Mouse (Mus musculus) inflammation-experienced regulatory T-cells, adult 16 weeks (primary cell): ENCODE measurements around the gene Syce1l. TPM values are rescaled to one million over a fixed set of nuclear protein-coding genes. Genes with fewer than 3 reads are reported as not detected.

Experiments
- polyA plus RNA-seq: library from polyadenylated mRNA; unstranded; fragments of 100-300 nt; shearing (Covaris generic); gene quantifications from one replicate; pipeline ENCODE4 v1.2.1, GENCODE M21; 2017

Gene Syce1l
- not detected for polyA plus RNA-seq

GRCm38 (mm10) chr8:113642926-113643325, at the start of gene Syce1l:
Gene Syce1l, plus strand, starts transcription at chr8:113643213.

DNA sequence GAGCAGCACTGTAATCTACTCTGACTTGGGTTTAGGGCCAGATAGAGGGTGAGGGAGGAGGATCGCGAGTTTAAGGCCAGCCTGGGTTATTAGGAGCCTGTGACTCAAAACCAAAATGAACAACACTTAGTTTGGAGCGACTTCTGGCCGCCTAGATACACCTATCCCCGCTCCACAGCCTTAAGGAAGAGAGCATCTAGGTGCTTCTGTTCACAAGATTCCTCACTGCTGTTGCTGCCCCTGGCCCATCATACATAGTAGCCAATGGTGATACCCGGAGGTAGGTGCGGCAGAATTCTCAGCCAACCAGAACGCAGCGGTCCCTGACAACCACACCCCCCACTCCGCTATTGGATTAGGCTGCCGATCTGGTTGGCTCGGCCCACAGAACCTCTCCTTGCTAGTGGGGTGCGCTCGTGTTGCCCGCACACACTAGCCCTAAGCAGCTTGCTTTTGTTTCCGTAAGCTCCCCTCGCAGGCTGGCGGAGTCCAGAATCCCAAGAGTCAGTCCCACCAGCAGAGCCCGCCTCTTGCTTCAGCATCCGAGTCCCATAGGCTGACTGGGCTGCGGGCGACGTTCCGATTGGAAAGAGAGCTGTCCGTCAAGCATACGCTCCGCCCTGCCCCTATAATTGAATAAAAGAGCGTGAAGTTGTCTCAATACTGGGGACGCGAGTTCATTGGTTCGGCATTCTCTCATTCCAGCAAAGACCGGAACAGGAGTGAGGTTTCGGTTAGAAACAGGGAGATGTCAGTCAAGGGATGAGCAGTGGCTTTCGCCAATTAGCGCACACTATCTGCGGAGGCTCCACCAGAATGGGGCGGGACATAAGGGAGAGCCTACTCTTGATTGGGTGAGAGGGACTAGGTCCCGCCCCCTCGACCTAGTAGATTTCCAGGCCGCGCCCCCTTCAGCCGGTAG, 8.1 kb upstream of the Syce1l start, which contains the start of gene Mon1b:
Gene Mon1b, plus strand, starts transcription at position 918 of the 922 bp plus-strand sequence.

Other genes with a start within 250 kb of the Syce1l start
- gene Mon1b, start 7.6 kb upstream of the Syce1l start, polyA plus RNA-seq: 47.6 TPM
- not detected for gene Adamts18, start 205.5 kb downstream of the Syce1l start, polyA plus RNA-seq